Mouse (Mus musculus): ENCODE measurements at regions not wholly inside any gene's neighbourhood (a gene's known extent, or its start where the extent isn't known, plus 50 kb on each side); places are given as distances from the start of the nearest gene placed in this dataset.

- TF ChIP-seq CTCF (IDR thresholded peaks at IDR 0.05; ENCODE audit: insufficient read depth, low read depth, low read length) (no peak), POLR2A (IDR thresholded peaks at IDR 0.05; ENCODE audit: insufficient read depth, low read depth, low read length) (no peak)
Measured at GRCm38 (mm10) chr13:52362266-52362665, 168.8 kb downstream of the Diras2 start.

Data from olfactory bulb, adult 2 months (tissue).